Mouse (Mus musculus) MEL (cell line): Measurements from ENCODE around the gene Hmbs. TPM values are rescaled to one million over a fixed set of nuclear protein-coding genes. Genes with fewer than 3 reads are reported as not detected.
A peak's percentile ranks its signal among the peaks of the same experiment; 100 is the strongest.

ENCODE experiments used
- DNase-seq: peaks from one replicate; pipeline ENCODE4 v3.0.0; 2011; ENCODE audit warnings: low read depth, low spot score
- H3K27ac ChIP-seq: 2 replicates; pipeline ENCODE4 v1.5.1; 2012; ENCODE audit warnings: low read depth, mild to moderate bottlenecking, control low read depth, low read length, moderate library complexity; ENCODE audit not compliant: control insufficient read depth
- H3K27me3 ChIP-seq, 2 experiments: fragments of 150-350 bp in 1 of 2; sonication (generic) in 1 of 2; 2 replicates each; pipeline ENCODE4 v1.6.1; 2012; ENCODE audit warnings: low read length in 2 of 2, mild to moderate bottlenecking in 2 of 2, improper control_type of control experiment in 1 of 2, moderate library complexity in 1 of 2; ENCODE audit not compliant: insufficient read depth in 2 of 2, control insufficient read depth in 1 of 2
- H3K36me3 ChIP-seq, 2 experiments: 2 replicates each; pipeline ENCODE4 v1.6.1; 2012 to 2014; ENCODE audit warnings: low read length in 2 of 2, improper control_type of control experiment in 1 of 2, inconsistent platforms in 1 of 2, mild to moderate bottlenecking in 1 of 2; ENCODE audit not compliant: insufficient read depth in 2 of 2, control insufficient read depth in 1 of 2
- H3K4me1 ChIP-seq, 2 experiments: fragments of 150-350 bp in 1 of 2; sonication (generic) in 1 of 2; 2 replicates each; pipeline ENCODE4 v1.6.1; 2012; ENCODE audit warnings: low read length in 2 of 2, improper control_type of control experiment in 1 of 2, mild to moderate bottlenecking in 1 of 2; ENCODE audit not compliant: insufficient read depth in 2 of 2, control insufficient read depth in 1 of 2
- H3K4me3 ChIP-seq, 2 experiments: fragments of 150-350 bp in 1 of 2; sonication (generic) in 1 of 2; 2 replicates each; pipeline ENCODE4 v1.5.1; 2012; ENCODE audit warnings: low read depth in 2 of 2, low read length in 2 of 2, mild to moderate bottlenecking in 2 of 2, moderate library complexity in 2 of 2, control low read depth in 1 of 2, improper control_type of control experiment in 1 of 2; ENCODE audit not compliant: control insufficient read depth in 1 of 2, insufficient read depth in 1 of 2
- H3K79me2 ChIP-seq: 2 replicates; pipeline ENCODE4 v1.6.1; 2012; ENCODE audit warnings: mild to moderate bottlenecking, low read length, moderate library complexity; ENCODE audit not compliant: control insufficient read depth, poor library complexity, insufficient read depth
- H3K9ac ChIP-seq: 2 replicates; pipeline ENCODE4 v1.6.1; 2012; ENCODE audit warnings: low read depth, mild to moderate bottlenecking, control low read depth, low read length, moderate library complexity; ENCODE audit not compliant: control insufficient read depth, poor library complexity, severe bottlenecking
- H3K9me3 ChIP-seq: fragments of 150-350 bp; sonication (generic); replicated peaks from 2 replicates; pipeline ENCODE4 v1.6.1; 2012; ENCODE audit warnings: mild to moderate bottlenecking, low read length, improper control_type of control experiment, moderate library complexity; ENCODE audit not compliant: insufficient read depth
- CHD2 ChIP-seq: IDR thresholded peaks from 2 replicates; pipeline ENCODE4 v1.6.1; 2011; ENCODE audit warnings: low read length, improper control_type of control experiment
- CTCF ChIP-seq, 3 experiments: IDR thresholded peaks in 2 of 3; conservative IDR thresholded peaks in 1 of 3; 2 replicates each; pipeline ENCODE4 v1.5.1; 2011 to 2012; ENCODE audit warnings: low read length in 3 of 3, low read depth in 2 of 3, mild to moderate bottlenecking in 2 of 3, improper control_type of control experiment in 1 of 3, inconsistent platforms in 1 of 3, mixed read lengths in 1 of 3, moderate library complexity in 1 of 3; ENCODE audit not compliant: control insufficient read depth in 1 of 3, insufficient read depth in 1 of 3, poor library complexity in 1 of 3, severe bottlenecking in 1 of 3
- E2F4 ChIP-seq: IDR thresholded peaks from 2 replicates; pipeline ENCODE4 v1.6.1; 2011; ENCODE audit warnings: low read depth, low read length, improper control_type of control experiment, borderline replicate concordance
- GABPA ChIP-seq: IDR thresholded peaks from 2 replicates; pipeline ENCODE4 v1.6.1; 2012; ENCODE audit warnings: low read depth, mild to moderate bottlenecking, inconsistent platforms, low read length, improper control_type of control experiment, moderate library complexity
- JUND ChIP-seq: IDR thresholded peaks from 2 replicates; pipeline ENCODE4 v1.6.1; 2011; ENCODE audit warnings: low read depth, mild to moderate bottlenecking, improper control_type of control experiment, low read length
- MAFK ChIP-seq: IDR thresholded peaks from 2 replicates; pipeline ENCODE4 v1.6.1; 2011; ENCODE audit warnings: low read depth, mild to moderate bottlenecking, low read length, improper control_type of control experiment, borderline replicate concordance
- MAX ChIP-seq: IDR thresholded peaks from 2 replicates; pipeline ENCODE4 v1.6.1; 2011; ENCODE audit warnings: low read length, improper control_type of control experiment
- MXI1 ChIP-seq: IDR thresholded peaks from 2 replicates; pipeline ENCODE4 v1.6.1; 2011; ENCODE audit warnings: mild to moderate bottlenecking, low read depth, low read length, improper control_type of control experiment
- MYC ChIP-seq: IDR thresholded peaks from 2 replicates; pipeline ENCODE4 v1.6.1; 2011; ENCODE audit warnings: low read depth, mild to moderate bottlenecking, low read length, improper control_type of control experiment, moderate library complexity
- POLR2A ChIP-seq, 2 experiments: IDR thresholded peaks; 2 replicates each; pipeline ENCODE4 v1.6.1; 2011 to 2012; ENCODE audit warnings: low read length in 2 of 2, mild to moderate bottlenecking in 2 of 2, control low read depth in 1 of 2, improper control_type of control experiment in 1 of 2, low read depth in 1 of 2, moderate library complexity in 1 of 2; ENCODE audit not compliant: control insufficient read depth in 1 of 2, insufficient read depth in 1 of 2, poor library complexity in 1 of 2
- POLR2AphosphoS5 ChIP-seq: IDR thresholded peaks from 2 replicates; pipeline ENCODE4 v1.6.1; 2012; ENCODE audit warnings: low read depth, borderline replicate concordance, mild to moderate bottlenecking, inconsistent platforms, low read length, moderate library complexity, mixed read lengths
- RAD21 ChIP-seq: IDR thresholded peaks from 2 replicates; pipeline ENCODE4 v1.6.1; 2011; ENCODE audit warnings: mild to moderate bottlenecking, low read depth, low read length, improper control_type of control experiment
- SIN3A ChIP-seq: IDR thresholded peaks from 2 replicates; pipeline ENCODE4 v1.6.1; 2012; ENCODE audit warnings: low read length, improper control_type of control experiment, inconsistent platforms
- SMC3 ChIP-seq: IDR thresholded peaks from 2 replicates; pipeline ENCODE4 v1.6.1; 2011; ENCODE audit warnings: low read depth, low read length, improper control_type of control experiment
- TAL1 ChIP-seq: IDR thresholded peaks from 2 replicates; pipeline ENCODE4 v1.6.1; 2012; ENCODE audit warnings: mild to moderate bottlenecking, inconsistent platforms, low read length, moderate library complexity, mixed read lengths
- TBP ChIP-seq: IDR thresholded peaks from 2 replicates; pipeline ENCODE4 v1.8.0; 2011; ENCODE audit warnings: low read depth, low read length, improper control_type of control experiment
- TCF12 ChIP-seq: IDR thresholded peaks from 2 replicates; pipeline ENCODE4 v1.6.1; 2014; ENCODE audit warnings: low read depth, mild to moderate bottlenecking, inconsistent platforms, low read length, improper control_type of control experiment, moderate library complexity
- ZC3H11A ChIP-seq: IDR thresholded peaks from 2 replicates; pipeline ENCODE4 v1.6.1; 2012; ENCODE audit warnings: low read depth, mild to moderate bottlenecking, inconsistent platforms, low read length, improper control_type of control experiment
- ZNF384 ChIP-seq: IDR thresholded peaks from 2 replicates; pipeline ENCODE4 v1.6.1; 2012; ENCODE audit warnings: low read depth, mild to moderate bottlenecking, inconsistent platforms, low read length, improper control_type of control experiment
- polyA plus RNA-seq, 2 experiments: library from polyadenylated mRNA; stranded (reverse) in 1 of 2; unstranded in 1 of 2; fragments of >175 nt in 1 of 2; fragments of >200 nt in 1 of 2; gene quantifications; 2 replicates each; pipeline versions ENCODE4 v1.2.1 to v1.2.4; 2012; ENCODE audit warnings: low replicate concordance in 2 of 2, low read depth in 1 of 2; ENCODE audit not compliant: insufficient read length in 2 of 2, insufficient read depth in 1 of 2, missing spikeins in 1 of 2
- total RNA-seq: library from RNA; depleted of rRNA; stranded (reverse); fragments of 300-350 nt; gene quantifications from 2 replicates; pipeline ENCODE4 v1.2.3, GENCODE M21; 2012

Hmbs gene
- total and polyA plus RNA-seq, 3 experiments: 138 to 145 TPM; not detected in 1

GRCm38 (mm10) chr9:44361190-44361917 lies 17.3 kb upstream of the Hmbs start, which contains the start of gene Vps11 (continued):
- peak; percentile 74; the same call in 1 of the 2 replicates for TF ChIP-seq MYC
- no peak for TF ChIP-seq JUND
- no peak for TF ChIP-seq MAFK

- Histone ChIP-seq H3K9me3 (no peaks in the 10 kb centered on the region), H3K79me2 (peaks cover 12% of the 10 kb centered on the region), H3K4me3 (no peak overlapping the region), H3K36me3 (peaks cover 5 to 10% of the 10 kb centered on the region in 2 experiments), H3K27me3 (no peaks in the 10 kb centered on the region), H3K4me1 (peaks cover 0 to 2% of the 10 kb centered on the region in 2 experiments; a peak in 1 of 4 replicates), H3K27ac (no peak overlapping the region)
- DNase-seq: peak; percentile 73
- peak; percentile 32; the same call in 1 of the 2 replicates for TF ChIP-seq SIN3A
- TF ChIP-seq CTCF (IDR thresholded peaks at IDR 0.05 in 2 of 3, conservative IDR thresholded peaks at IDR 0.05 in 1 of 3; ENCODE audit: control insufficient read depth in 1 of 3, insufficient read depth in 1 of 3, low read depth in 2 of 3, low read length in 3 of 3, poor library complexity in 1 of 3, severe bottlenecking in 1 of 3): peak; percentile 26 to 74 (median 54); a peak in 5 of 6 replicates
- TF ChIP-seq RAD21: peak; percentile 83
- no peak for TF ChIP-seq POLR2AphosphoS5
- TF ChIP-seq MAX: no peak
- peak; percentile 50; the same call in 1 of the 2 replicates for TF ChIP-seq ZNF384
- TF ChIP-seq CHD2: no peak
- peak; percentile 78 for TF ChIP-seq ZC3H11A
- peak; percentile 78 for TF ChIP-seq SMC3
- TF ChIP-seq, all 39 proteins: peak for 6
- no peak overlapping the region for H3K9ac ChIP-seq
These were observed 13.2 kb upstream of the Hmbs start for GRCm38 (mm10) chr9:44357207-44357606.

DNA sequence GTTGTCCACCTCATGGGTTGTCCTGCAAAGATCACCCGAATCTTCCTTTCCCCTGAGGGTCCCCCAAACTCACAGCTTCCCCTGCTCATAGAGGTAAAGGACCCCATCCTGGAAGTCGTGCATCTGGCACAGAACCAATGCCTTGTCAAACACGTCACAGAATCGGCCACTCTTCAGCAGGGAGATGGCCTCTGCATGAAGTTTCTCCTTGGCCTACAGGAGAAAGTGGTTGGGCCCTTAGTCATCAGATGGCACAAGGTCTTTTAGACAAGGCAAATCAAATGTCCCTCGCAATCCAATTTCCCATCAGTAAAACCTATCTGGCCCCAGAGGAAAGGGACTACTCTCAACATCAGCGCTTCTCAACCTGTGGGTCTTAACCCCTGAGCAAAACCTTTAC lies 9.1 kb upstream of the Hmbs start:
- H3K27ac ChIP-seq: no peak overlapping the region
- TF ChIP-seq ZNF384: no peak
- TF ChIP-seq JUND: no peak
- no peak for TF ChIP-seq SIN3A
- TF ChIP-seq TAL1: no peak
- no peak for TF ChIP-seq ZC3H11A
- no peak for TF ChIP-seq MAFK
- TF ChIP-seq E2F4: no peak
- TF ChIP-seq SMC3: no peak
- no peak for TF ChIP-seq TCF12
- no peak for TF ChIP-seq POLR2A (IDR thresholded peaks at IDR 0.05; ENCODE audit: control insufficient read depth in 1 of 2, insufficient read depth in 1 of 2, low read depth in 1 of 2, low read length in 2 of 2, poor library complexity in 1 of 2)
- no peak for TF ChIP-seq MXI1
- no peak for TF ChIP-seq GABPA
- no peak for TF ChIP-seq CTCF (IDR thresholded peaks at IDR 0.05 in 2 of 3, conservative IDR thresholded peaks at IDR 0.05 in 1 of 3; ENCODE audit: control insufficient read depth in 1 of 3, insufficient read depth in 1 of 3, low read depth in 2 of 3, low read length in 3 of 3, poor library complexity in 1 of 3, severe bottlenecking in 1 of 3)
- no peak for TF ChIP-seq TBP
- TF ChIP-seq MYC: no peak
- TF ChIP-seq, all 39 proteins: peak for 0

More for the DNA sequence above, 9.1 kb upstream of the Hmbs start:
- no peaks in the 10 kb centered on the region for H3K79me2 ChIP-seq
- no peaks in the 10 kb centered on the region for H3K4me1 ChIP-seq
- peaks cover 0 to 19% of the 10 kb centered on the region in 2 experiments; a peak in 2 of 4 replicates for H3K36me3 ChIP-seq
- no peak overlapping the region for H3K9ac ChIP-seq
- no peak for DNase-seq
- H3K9me3 ChIP-seq: no peaks in the 10 kb centered on the region
- no peaks in the 10 kb centered on the region for H3K27me3 ChIP-seq
- H3K4me3 ChIP-seq: no peak overlapping the region
